In genomic region chr1:53856501-53857103, GRCm38 (mm10) we compare ENCODE assay signal across 13 mouse cellular contexts.
DNase-seq lines count a peak whose midpoint lies in the region; ATAC-seq and TF ChIP-seq lines count a peak whose summit lies in the region.
"Had no signal": no experiment of that assay in that cellular context is flagged by ENCODE, and none has a peak within 500 bp of the region (broad histone marks: within the 10 kb centered on the region; RNA-seq: fewer than 3 reads in every experiment).

No protein-coding gene starts in this region.

- no peak overlapping the region for H3K4me3 ChIP-seq in bone marrow macrophage, adult 2 months (ENCODE audit: insufficient read depth, low read length)
- H3K4me3 ChIP-seq in forebrain, embryonic 14.5 days (ENCODE audit: low read depth, low read length): no peak overlapping the region
- no peak overlapping the region for H3K4me3 ChIP-seq in hindbrain, postnatal 0 days (ENCODE audit: low read length)
- H3K4me3 ChIP-seq: embryonic facial prominence, embryonic 10.5 days; liver, embryonic 12.5 days; midbrain, embryonic 12.5 days; neural tube, embryonic 15.5 days had no signal

- peak; percentile 32 for DNase-seq in layer of hippocampus, adult 9-11 months
- no peak for DNase-seq in layer of hippocampus, adult 18-20 months (ENCODE audit: low spot score in 2 of 2)
- DNase-seq in lung, postnatal 36 days: peak; percentile 51
- DNase-seq in thymus, postnatal 14 days: peak; percentile 48
- no peak for DNase-seq in forebrain, embryonic 14.5 days (ENCODE audit: low spot score)
- DNase-seq in hindbrain, postnatal 0 days (ENCODE audit: low spot score): no peak
- DNase-seq: forebrain, postnatal 0 days; kidney, postnatal 14 days had no signal

- H3K9me3 ChIP-seq in forebrain, embryonic 14.5 days (replicated peaks; ENCODE audit: control insufficient read depth, low read length): no peaks in the 10 kb centered on the region
- no peaks in the 10 kb centered on the region for H3K9me3 ChIP-seq in hindbrain, postnatal 0 days (ENCODE audit: low read length)
- H3K9me3 ChIP-seq: embryonic facial prominence, embryonic 10.5 days; liver, embryonic 12.5 days; midbrain, embryonic 12.5 days; neural tube, embryonic 15.5 days had no signal

- H3K4me2 ChIP-seq in forebrain, embryonic 14.5 days (ENCODE audit: low read length): no peak overlapping the region
- no peak overlapping the region for H3K4me2 ChIP-seq in hindbrain, postnatal 0 days (ENCODE audit: low read depth, low read length)
- H3K4me2 ChIP-seq: liver, embryonic 12.5 days; midbrain, embryonic 12.5 days; neural tube, embryonic 15.5 days had no signal

- H3K27ac ChIP-seq in bone marrow macrophage, adult 2 months (ENCODE audit: insufficient read depth, low read depth, low read length): peak overlapping the region; percentile 78
- no peak overlapping the region for H3K27ac ChIP-seq in forebrain, embryonic 14.5 days (ENCODE audit: low read depth, low read length)
- no peak overlapping the region for H3K27ac ChIP-seq in hindbrain, postnatal 0 days
- H3K27ac ChIP-seq: embryonic facial prominence, embryonic 10.5 days; liver, embryonic 12.5 days; midbrain, embryonic 12.5 days; neural tube, embryonic 15.5 days had no signal

- 91% methylated on average over 7 of the region's 7 CpGs for WGBS in forebrain, embryonic 14.5 days
- WGBS in hindbrain, postnatal 0 days: 71% methylated on average over 7 of the region's 7 CpGs

- ATAC-seq in forebrain, embryonic 14.5 days: no peak
- no peak for ATAC-seq in hindbrain, postnatal 0 days
- ATAC-seq: forebrain, postnatal 0 days; liver, embryonic 12.5 days had no signal

- H3K36me3 ChIP-seq in forebrain, embryonic 14.5 days (ENCODE audit: control insufficient read depth, insufficient read depth, low read length): no peaks in the 10 kb centered on the region
- no peaks in the 10 kb centered on the region for H3K36me3 ChIP-seq in hindbrain, postnatal 0 days (ENCODE audit: insufficient read depth, low read length)
- H3K36me3 ChIP-seq: embryonic facial prominence, embryonic 10.5 days; liver, embryonic 12.5 days; midbrain, embryonic 12.5 days had no signal

- TF ChIP-seq CTCF in bone marrow macrophage, adult 2 months (IDR thresholded peaks at IDR 0.05; ENCODE audit: low read depth, low read length): no peak
- TF ChIP-seq CTCF in hindbrain, postnatal 0 days (IDR thresholded peaks at IDR 0.05; ENCODE audit: low read depth): no peak

- no peak overlapping the region for H3K9ac ChIP-seq in forebrain, embryonic 14.5 days (ENCODE audit: low read length)
- H3K9ac ChIP-seq in hindbrain, postnatal 0 days (replicated peaks; ENCODE audit: low read length): no peak overlapping the region
- H3K9ac ChIP-seq: forebrain, postnatal 0 days; liver, embryonic 12.5 days; midbrain, embryonic 12.5 days; neural tube, embryonic 15.5 days had no signal

- no peak for TF ChIP-seq POLR2A in bone marrow macrophage, adult 2 months (IDR thresholded peaks at IDR 0.05; ENCODE audit: borderline replicate concordance, low read depth, low read length)

- no peaks in the 10 kb centered on the region for H3K27me3 ChIP-seq in forebrain, embryonic 14.5 days (replicated peaks; ENCODE audit: control insufficient read depth, insufficient read depth, low read length)
- H3K27me3 ChIP-seq in hindbrain, postnatal 0 days (ENCODE audit: insufficient read depth, low read length): no peaks in the 10 kb centered on the region
- H3K27me3 ChIP-seq: liver, embryonic 12.5 days; midbrain, embryonic 12.5 days; neural tube, embryonic 15.5 days had no signal

- peaks cover 29% of the 10 kb centered on the region for H3K4me1 ChIP-seq in bone marrow macrophage, adult 2 months (ENCODE audit: control insufficient read depth, insufficient read depth, low read length)
- no peaks in the 10 kb centered on the region for H3K4me1 ChIP-seq in forebrain, embryonic 14.5 days (ENCODE audit: control insufficient read depth, insufficient read depth, low read length)
- no peaks in the 10 kb centered on the region for H3K4me1 ChIP-seq in hindbrain, postnatal 0 days (ENCODE audit: insufficient read depth, low read length)
- H3K4me1 ChIP-seq: embryonic facial prominence, embryonic 10.5 days; liver, embryonic 12.5 days; midbrain, embryonic 12.5 days; neural tube, embryonic 15.5 days had no signal

Comparison
In these comparisons a context has a peak if more than half of its experiments do, and no peak if none do; other contexts are left out.
1. DNase-seq: peak in layer of hippocampus, adult 9-11 months (single experiment), lung, postnatal 36 days (single experiment) and thymus, postnatal 14 days (single experiment); none in layer of hippocampus, adult 18-20 months (0 of 2), forebrain, embryonic 14.5 days (single experiment) and hindbrain, postnatal 0 days (single experiment).